Mouse (Mus musculus): ENCODE measurements around the gene Slc22a15.
"Not testable (repeated sequence)": the region's sequence is repeated elsewhere in the genome, so short reads cannot be mapped to it uniquely, and the experiment has no call there.

Gene Slc22a15

GRCm38 (mm10) chr3:101859740-101860139 is 64.5 kb downstream of the Slc22a15 start:
- no peak for DNase-seq

- DNase-seq, result no peak
Observed at GRCm38 (mm10) chr3:101854075-101854474, 70.2 kb downstream of the Slc22a15 start.

- DNase-seq, result no peak
Observed at GRCm38 (mm10) chr3:101851363-101851762, 72.9 kb downstream of the Slc22a15 start.

GRCm38 (mm10) chr3:101848816-101849215 is 75.4 kb downstream of the Slc22a15 start, which contains the start of gene Mab21l3:
TSS of gene Mab21l3 (minus strand) at chr3:101848959.
- no peak for DNase-seq

GRCm38 (mm10) chr3:101846096-101846495 is 78.2 kb downstream of the Slc22a15 start:
- DNase-seq, result no peak

DNA sequence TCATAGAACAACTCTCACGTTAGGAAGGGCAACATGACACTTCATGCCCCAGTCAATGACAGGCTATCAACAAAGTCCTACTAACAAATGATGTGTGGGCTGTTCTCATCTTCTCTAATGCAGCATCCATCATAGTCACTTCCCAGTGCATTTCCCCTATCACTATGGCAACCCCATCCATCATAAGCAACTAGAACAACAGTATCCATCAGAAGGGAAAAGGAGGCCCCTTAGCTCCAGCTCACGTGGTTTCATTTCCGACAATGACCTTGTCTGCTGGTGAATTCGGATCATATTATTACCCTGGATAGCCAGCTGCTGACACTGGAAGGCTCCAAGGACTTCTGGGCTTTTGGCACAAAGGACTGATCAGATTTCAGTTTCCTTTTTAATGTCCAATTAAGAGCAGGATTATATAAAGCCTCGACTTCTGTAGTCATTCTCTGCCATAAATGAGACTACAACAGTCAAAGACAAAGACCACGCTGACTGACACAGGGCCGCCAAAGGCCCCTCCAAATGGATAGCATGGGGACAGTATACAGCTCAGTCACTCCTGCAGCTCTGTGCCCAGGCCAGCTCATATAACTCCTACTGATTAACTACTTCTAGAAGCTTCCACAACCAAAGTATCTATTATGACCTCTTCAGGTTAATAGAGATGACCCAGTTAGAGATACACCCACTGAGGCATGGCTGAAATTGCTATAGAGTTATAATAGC is 81.7 kb downstream of the Slc22a15 start:
- DNase-seq, result no peak

GRCm38 (mm10) chr3:101839327-101839726 is 84.9 kb downstream of the Slc22a15 start:
- DNase-seq, result no peak

GRCm38 (mm10) chr3:101836971-101837370 is 87.3 kb downstream of the Slc22a15 start:
- DNase-seq, result no peak

GRCm38 (mm10) chr3:101836532-101836931 is 87.7 kb downstream of the Slc22a15 start:
- DNase-seq, result no peak

- DNase-seq, result peak in 1 of 2 experiments; percentile 6
Observed at GRCm38 (mm10) chr3:101836045-101836444, 88.2 kb downstream of the Slc22a15 start.

DNA sequence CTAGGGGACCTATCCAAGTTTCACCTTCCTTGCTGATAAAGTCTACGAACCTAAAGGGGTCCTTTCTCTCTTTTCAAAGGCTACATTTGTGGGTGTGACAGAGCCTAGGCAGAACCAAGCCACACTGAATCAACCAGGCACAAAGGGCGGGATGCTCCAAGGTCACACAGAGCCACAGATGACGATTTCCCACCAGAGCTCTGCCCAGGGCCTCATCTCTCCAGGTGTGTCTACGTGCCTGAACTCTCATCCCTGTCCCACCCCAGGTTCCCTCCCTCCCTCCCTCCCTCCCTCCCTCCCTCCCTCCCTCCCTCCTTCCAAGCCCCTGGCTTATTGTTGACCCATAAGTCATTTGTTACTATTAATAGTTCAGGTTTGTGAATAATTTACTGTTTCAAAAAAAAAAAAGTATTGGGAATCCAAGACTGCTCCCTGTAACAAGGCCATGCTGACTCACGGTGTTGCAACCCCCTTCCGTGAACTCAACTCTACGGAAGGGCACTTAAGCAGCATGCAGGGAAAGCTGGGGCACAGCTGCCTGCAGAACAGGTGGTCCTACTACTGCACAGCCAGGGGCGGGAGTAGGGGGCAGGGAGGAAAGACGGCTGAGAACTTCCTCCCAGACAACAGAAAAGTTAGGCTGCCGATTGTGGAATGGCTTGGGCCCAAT is 92.9 kb downstream of the Slc22a15 start:
- no peak for DNase-seq

- DNase-seq, result no peak
Observed at GRCm38 (mm10) chr3:101829881-101830616, 94.2 kb downstream of the Slc22a15 start.

GRCm38 (mm10) chr3:101828595-101828994 is 95.7 kb downstream of the Slc22a15 start:
- DNase-seq, result no peak

- no peak for DNase-seq
Observed at GRCm38 (mm10) chr3:101827220-101827715, 97.0 kb downstream of the Slc22a15 start.

DNA sequence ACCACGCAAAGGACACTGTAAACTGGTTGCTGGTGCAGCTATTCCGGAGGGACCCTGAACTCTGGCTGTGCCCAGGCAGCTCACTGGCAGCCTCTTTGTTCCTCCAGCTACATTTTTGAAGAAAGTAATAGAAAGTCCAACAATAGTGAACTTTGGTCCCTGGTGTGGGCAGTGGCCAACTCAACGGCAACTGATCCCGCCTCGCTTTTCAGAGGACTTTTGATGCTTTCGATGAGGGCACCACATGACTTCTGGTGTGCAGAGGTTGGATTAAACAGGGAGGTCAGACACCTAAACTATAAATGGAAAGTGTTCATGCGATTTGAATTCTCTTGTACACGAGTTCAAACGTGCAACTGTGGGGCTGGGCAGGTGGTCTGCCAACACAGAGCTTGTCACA is 99.9 kb downstream of the Slc22a15 start:
- no peak for DNase-seq

DNA sequence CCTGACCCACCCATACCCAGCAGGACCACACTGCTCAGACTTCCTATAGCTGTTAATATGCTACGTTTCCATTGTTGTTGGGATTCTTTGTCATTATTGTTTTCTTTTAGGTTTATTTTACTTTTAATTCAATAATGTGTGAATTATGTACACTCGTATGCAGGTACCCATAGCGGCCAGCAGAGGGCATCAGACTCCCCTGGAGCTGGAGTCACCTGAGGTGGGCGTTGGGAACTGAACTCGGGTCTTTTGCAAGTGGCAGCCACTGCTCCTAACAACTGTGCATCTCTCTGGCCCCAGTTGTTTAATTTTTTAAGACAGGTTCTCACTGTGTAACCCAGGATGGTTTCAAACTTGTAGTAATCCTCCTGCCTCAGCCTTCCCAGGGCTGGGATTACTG is 102.2 kb downstream of the Slc22a15 start:
- DNase-seq, result no peak

GRCm38 (mm10) chr3:101820708-101821107 is 103.5 kb downstream of the Slc22a15 start:
- not testable (repeated sequence) for DNase-seq

DNA sequence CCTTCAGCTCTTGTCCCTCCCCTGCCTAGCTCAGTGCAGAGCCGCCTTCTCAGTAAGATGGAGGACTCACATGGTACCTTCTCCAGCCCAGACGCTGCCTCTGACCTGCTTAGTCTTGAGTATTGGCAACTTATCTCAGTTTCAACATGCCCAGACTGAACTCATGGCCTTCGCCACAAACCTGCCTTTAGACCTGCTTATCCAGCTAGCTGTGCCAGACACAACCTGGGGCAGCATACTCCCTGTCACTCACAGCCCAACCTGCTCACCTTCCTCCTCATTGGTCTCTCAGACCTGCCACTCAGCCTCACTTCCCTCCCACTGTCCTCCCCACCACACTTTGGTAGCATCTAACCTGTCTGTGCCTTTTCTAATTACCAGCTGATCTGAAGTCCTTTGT is 108.2 kb downstream of the Slc22a15 start:
- no peak for DNase-seq

DNA sequence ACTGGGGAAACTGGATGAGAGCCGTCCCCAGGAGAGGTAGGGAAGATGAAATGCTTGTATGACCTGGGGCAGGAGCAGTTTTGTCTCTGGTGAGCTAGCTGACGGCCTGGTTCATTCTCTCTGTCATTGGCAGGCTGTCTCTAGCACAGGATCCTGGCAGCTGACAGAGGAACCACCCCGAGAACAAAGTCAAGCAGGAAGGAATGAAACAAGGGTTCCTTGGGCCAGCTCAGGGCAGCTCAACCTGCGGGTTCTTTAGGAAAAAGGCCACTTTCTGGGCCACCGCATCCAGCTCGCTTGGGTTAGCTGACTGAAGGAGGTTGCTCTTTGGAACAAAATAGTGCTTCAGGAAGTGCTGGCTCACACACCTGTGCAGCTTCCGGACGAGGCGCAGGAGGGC is 109.5 kb downstream of the Slc22a15 start:
- DNase-seq, result no peak

- DNase-seq, result peak in 1 of 2 experiments; percentile 49
Observed at GRCm38 (mm10) chr3:101812341-101812962, 111.8 kb downstream of the Slc22a15 start.

GRCm38 (mm10) chr3:101811931-101812330 is 112.3 kb downstream of the Slc22a15 start:
- no peak for DNase-seq

GRCm38 (mm10) chr3:101807646-101808045 is 116.6 kb downstream of the Slc22a15 start:
- DNase-seq, result no peak

- DNase-seq, result no peak
Observed at GRCm38 (mm10) chr3:101806941-101807340, 117.3 kb downstream of the Slc22a15 start.
